Comparison of ENCODE assay signal across 9 mouse cellular contexts in the genomic region with DNA sequence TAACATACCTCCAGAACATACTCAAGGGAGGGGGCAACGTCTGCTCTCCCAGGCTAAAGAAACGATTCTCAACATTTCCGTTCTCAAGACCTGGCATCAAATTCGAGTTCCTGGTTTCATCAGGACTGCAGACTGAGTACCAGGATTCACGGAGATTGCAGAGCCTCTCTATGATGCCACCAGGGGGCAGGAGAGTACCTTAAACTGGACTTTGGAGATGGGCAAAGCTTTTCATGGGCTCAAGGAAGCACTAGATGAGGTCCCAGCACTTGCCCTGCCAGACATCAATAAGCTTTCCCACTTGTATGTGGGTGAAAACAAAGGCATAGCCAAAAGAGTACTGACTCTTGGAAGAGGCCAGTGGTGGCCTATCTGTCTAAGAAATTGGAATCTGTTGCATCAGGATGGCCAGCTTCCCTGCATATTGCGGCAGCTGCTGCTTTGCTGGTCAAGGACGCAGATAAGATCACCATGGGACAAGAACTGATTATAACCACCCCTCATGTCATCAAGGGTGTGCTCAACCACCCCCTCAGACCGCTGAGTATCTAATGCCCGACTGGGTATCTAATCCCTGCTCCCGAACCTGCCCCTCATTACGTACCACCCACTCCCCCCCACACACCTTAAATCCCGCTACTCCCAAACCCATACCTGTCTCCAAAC. TPM values are rescaled to one million over a fixed set of nuclear protein-coding genes. Genes with fewer than 3 reads are reported as not detected.
DNase-seq lines count a peak whose midpoint lies in the region; ATAC-seq and TF ChIP-seq lines count a peak whose summit lies in the region.
"Had no signal": no experiment of that assay in that cellular context is flagged by ENCODE, and none has a peak within 500 bp of the region (broad histone marks: within the 10 kb centered on the region; RNA-seq: fewer than 3 reads in every experiment).

No protein-coding gene starts in this region.

- ATAC-seq in inflammation-experienced regulatory T-cells, adult 6 months = no peak

- H3K9ac ChIP-seq in ES-E14 (ENCODE audit: insufficient read depth, low read depth, low read length, poor library complexity, severe bottlenecking) = no peak overlapping the region

- WGBS in embryonic facial prominence, embryonic 10.5 days = 53% methylated on average over 12 of the region's 12 CpGs

- peak; percentile 94 for TF ChIP-seq CTCF in layer of hippocampus, adult 2 months (conservative IDR thresholded peaks at IDR 0.05)

- no peaks in the 10 kb centered on the region; a peak in 1 of 4 replicates for H3K4me1 ChIP-seq in ES-E14 (ENCODE audit: control insufficient read depth in 2 of 2, insufficient read depth in 2 of 2, low read length in 2 of 2, poor library complexity in 1 of 2)
- H3K4me1 ChIP-seq in embryonic facial prominence, embryonic 10.5 days = no peaks in the 10 kb centered on the region

- H3K4me3 ChIP-seq in ES-E14 (ENCODE audit: insufficient read depth in 1 of 2, low read depth in 1 of 2, low read length in 2 of 2, poor library complexity in 1 of 2, severe bottlenecking in 1 of 2) = no peak overlapping the region
- no peak overlapping the region for H3K4me3 ChIP-seq in embryonic facial prominence, embryonic 10.5 days
- no peak overlapping the region for H3K4me3 ChIP-seq in layer of hippocampus, adult 2 months

- intact Hi-C loops in heart, postnatal 10 days (cut with DNase I) = loop anchor here (5.0 kb wide), 2 partner anchors 117 to 193 kb away; partner anchors contain the start of gene Tekt5

- H3K27me3 ChIP-seq in embryonic facial prominence, embryonic 10.5 days (replicated peaks; ENCODE audit: low read depth, poor library complexity, severe bottlenecking) = no peaks in the 10 kb centered on the region

- peak; percentile 74 for DNase-seq in ES-E14 (ENCODE audit: low read depth, low spot score)
- peak; percentile 78 for DNase-seq in adrenal gland, postnatal 25 days
- peak; percentile 76 for DNase-seq in embryonic facial prominence, embryonic 10.5 days (ENCODE audit: low spot score)
- peak; percentile 87 to 92 for DNase-seq in heart, postnatal 10 days
- DNase-seq in layer of hippocampus, adult 2 months (ENCODE audit: low spot score in 2 of 2) = peak; percentile 81 to 92
- DNase-seq in lung, postnatal 10 days = peak; percentile 91
- peak; percentile 14 for DNase-seq in spleen, adult 12 weeks (ENCODE audit: low spot score)

- no peak overlapping the region for H3K27ac ChIP-seq in ES-E14 (ENCODE audit: insufficient read depth, low read depth, low read length, poor library complexity, severe bottlenecking)
- H3K27ac ChIP-seq in embryonic facial prominence, embryonic 10.5 days (replicated peaks) = no peak overlapping the region
- no peak overlapping the region for H3K27ac ChIP-seq in layer of hippocampus, adult 2 months
- H3K27ac ChIP-seq: macrophage had no signal

- in situ Hi-C loops in ES-E14 (cut with MboI; ENCODE audit: low sequenced_read_pairs in 2 of 2, unreplicated experiment in 2 of 2) = loop anchor here (5.0 to 25.0 kb wide), 3 partner anchors 114 to 237 kb away; partner anchors contain the start of gene Tekt5 (in 1 of the 2)

- no peaks in the 10 kb centered on the region for H3K9me3 ChIP-seq in ES-E14 (ENCODE audit: control insufficient read depth, insufficient read depth, low read depth, low read length)
- no peaks in the 10 kb centered on the region for H3K9me3 ChIP-seq in embryonic facial prominence, embryonic 10.5 days

- no peaks in the 10 kb centered on the region for H3K36me3 ChIP-seq in ES-E14 (ENCODE audit: control insufficient read depth, insufficient read depth, low read length, poor library complexity, severe bottlenecking)
- H3K36me3 ChIP-seq in embryonic facial prominence, embryonic 10.5 days (replicated peaks) = no peaks in the 10 kb centered on the region

TF ChIP-seq in ES-E14, 5 proteins besides CTCF, POLR2A, EP300 and RAD21:
- TF ChIP-seq ZC3H11A (IDR thresholded peaks at IDR 0.05; ENCODE audit: borderline replicate concordance, low read depth, low read length) (peak; percentile 98), CHD2 (IDR thresholded peaks at IDR 0.05; ENCODE audit: low read depth, low read length) (no peak), HCFC1 (IDR thresholded peaks at IDR 0.05; ENCODE audit: borderline replicate concordance, insufficient read depth, low read length) (no peak), MAFK (IDR thresholded peaks at IDR 0.05; ENCODE audit: insufficient read depth, low read depth, low read length) (no peak), ZNF384 (IDR thresholded peaks at IDR 0.05; ENCODE audit: low read depth, low read length) (peak; percentile 42; the same call in 1 of the 2 replicates)

RNA-seq across cellular contexts. Expression of gene Emp2, which starts 33.3 kb away (rescaled TPM):
- 2.5 and 2.8 TPM in 2 replicates for total RNA-seq in ES-E14 (2012; rRNA removed)
- 4.3 and 4.7 TPM in 2 replicates for total RNA-seq in adrenal gland, postnatal 25 days (2021)
- 2.1 and 3.2 TPM in 2 replicates for polyA plus RNA-seq in embryonic facial prominence, embryonic 10.5 days (2016; fragmentation: Nextera tagmentation; extraction: Ambion mirVana)
- total RNA-seq in heart, postnatal 10 days (2021) = 10 to 100 TPM; 42.5 to 46.4 TPM
- 10 to 100 TPM; 14.4 to 16.4 TPM for total RNA-seq in layer of hippocampus, adult 2 months (2021)
- under 1 TPM in 1 of 3 experiments, not detected in 2; 0.07 TPM for polyA plus RNA-seq in inflammation-experienced regulatory T-cells, adult 6 months (2017; shearing (Covaris generic))

Comparison
In these comparisons a context has a peak if more than half of its experiments do, and no peak if none do; other contexts are left out.
1. DNase-seq: peak in every context shown above with its lines; median percentile 91 in lung, postnatal 10 days; 90 in heart, postnatal 10 days; 86 in layer of hippocampus, adult 2 months; 78 in adrenal gland, postnatal 25 days; 76 in embryonic facial prominence, embryonic 10.5 days; 74 in ES-E14; 14 in spleen, adult 12 weeks.